Mouse (Mus musculus) midbrain, embryonic 11.5 days (tissue): Measurements from ENCODE around the gene Ssbp3. TPM values are rescaled to one million over a fixed set of nuclear protein-coding genes. Genes with fewer than 3 reads are reported as not detected.

Source experiments
- ATAC-seq: fragments of 200-750 bp; cut with Nextera tagmentation; 2 replicates; pipeline ENCODE4 v1.8.0; 2017; ENCODE audit warnings: moderate TSS enrichment, moderate library complexity; ENCODE audit not compliant: low FRiP score
- DNase-seq: peaks from one replicate; pipeline ENCODE4 v3.0.0; 2015; ENCODE audit warnings: low spot score; ENCODE audit errors: missing footprints
- H3K27ac ChIP-seq: fragments of 300-500 bp; sonication (generic); 2 replicates; pipeline ENCODE4 v1.5.1; 2014; ENCODE audit warnings: low read depth, low read length
- H3K27me3 ChIP-seq: fragments of 300-500 bp; sonication (generic); 2 replicates; pipeline ENCODE4 v1.6.1; 2014; ENCODE audit warnings: mild to moderate bottlenecking, low read length, moderate library complexity, mixed read lengths; ENCODE audit not compliant: control insufficient read depth, insufficient read depth
- H3K36me3 ChIP-seq: fragments of 300-500 bp; sonication (generic); 2 replicates; pipeline ENCODE4 v1.6.1; 2014; ENCODE audit warnings: mild to moderate bottlenecking, low read length, moderate library complexity, mixed read lengths; ENCODE audit not compliant: control insufficient read depth, insufficient read depth
- H3K4me1 ChIP-seq: fragments of 300-500 bp; sonication (generic); 2 replicates; pipeline ENCODE4 v1.6.1; 2014; ENCODE audit warnings: low read length; ENCODE audit not compliant: control insufficient read depth, insufficient read depth
- H3K4me2 ChIP-seq: fragments of 300-500 bp; sonication (generic); 2 replicates; pipeline ENCODE4 v1.6.1; 2014; ENCODE audit warnings: mild to moderate bottlenecking, moderate library complexity
- H3K4me3 ChIP-seq: fragments of 300-500 bp; sonication (generic); 2 replicates; pipeline ENCODE4 v1.5.1; 2014; ENCODE audit warnings: low read depth, low read length
- H3K9ac ChIP-seq: fragments of 300-500 bp; sonication (generic); 2 replicates; pipeline ENCODE4 v1.6.1; 2014; ENCODE audit warnings: low read length
- H3K9me3 ChIP-seq: fragments of 300-500 bp; sonication (generic); 2 replicates; pipeline ENCODE4 v1.6.1; 2016; ENCODE audit warnings: low read length; ENCODE audit not compliant: control insufficient read depth
- WGBS: fragments of 180-500 bp; shearing (Covaris S2); extraction: QIAGEN DNeasy Blood & Tissue Kit; methylation state at CpG from one replicate; pipeline ENCODE4 v1.1.7; 2014; 5-methylcytosine and 5-hydroxymethylcytosine counted together
- polyA plus RNA-seq: library from polyadenylated mRNA; unstranded; fragments of >200 nt; fragmentation: Nextera tagmentation; extraction: Ambion mirVana; gene quantifications from 2 replicates; pipeline ENCODE4 v1.2.1, GENCODE M21; 2014

The Ssbp3 gene
- polyA plus RNA-seq, 1 experiment from 2014 or later, result 124 TPM

- Histone ChIP-seq H3K9ac (peak overlapping the region; percentile 85), H3K4me1 (peaks cover 72% of the 10 kb centered on the region), H3K36me3 (peaks cover 2% of the 10 kb centered on the region), H3K9me3 (no peaks in the 10 kb centered on the region), H3K4me2 (peak overlapping the region; percentile 20), H3K4me3 (no peak overlapping the region), H3K27ac (peak overlapping the region; percentile 99), H3K27me3 (no peaks in the 10 kb centered on the region)
- WGBS, result 8% methylated on average over 2 of the region's 2 CpGs
- DNase-seq, result peak; percentile 87
- 0 out of 2 replicates have a peak, but pooled peaks have one; percentile 7 for ATAC-seq
Observed at GRCm38 (mm10) chr4:106935583-106935935, 25.1 kb downstream of the Ssbp3 start.

GRCm38 (mm10) chr4:106936041-106936440 lies 25.5 kb downstream of the Ssbp3 start:
- DNase-seq (peak; percentile 92), ATAC-seq (no peak)
- 55% methylated on average over 3 of the region's 3 CpGs for WGBS
- Histone ChIP-seq H3K36me3 (peaks cover 2% of the 10 kb centered on the region; the same call in 1 of the 2 replicates), H3K27me3 (no peaks in the 10 kb centered on the region), H3K4me2 (peak overlapping the region; percentile 20; the same call in 1 of the 2 replicates), H3K4me1 (peaks cover 75% of the 10 kb centered on the region), H3K9ac (peak overlapping the region; percentile 85), H3K9me3 (no peaks in the 10 kb centered on the region), H3K27ac (peak overlapping the region; percentile 99), H3K4me3 (no peak overlapping the region)

- H3K27me3 ChIP-seq, result no peaks in the 10 kb centered on the region
- H3K9ac ChIP-seq, result peak overlapping the region; percentile 85
- DNase-seq (peak; percentile 98), ATAC-seq (peak; percentile 76)
- 3% methylated on average over 8 of the region's 8 CpGs for WGBS
- peak overlapping the region; percentile 99 for H3K27ac ChIP-seq
- no peaks in the 10 kb centered on the region for H3K9me3 ChIP-seq
- H3K4me1 ChIP-seq, result peaks cover 82% of the 10 kb centered on the region
- H3K36me3 ChIP-seq, result peaks cover 2% of the 10 kb centered on the region
- peak overlapping the region; percentile 30 for H3K4me2 ChIP-seq
- no peak overlapping the region for H3K4me3 ChIP-seq
Observed at GRCm38 (mm10) chr4:106936741-106937140, 26.2 kb downstream of the Ssbp3 start.

- Histone ChIP-seq H3K27ac (peak overlapping the region; percentile 76), H3K4me2 (peak overlapping the region; percentile 33), H3K9ac (peak overlapping the region; percentile 46; the same call in 1 of the 2 replicates), H3K4me3 (no peak overlapping the region; the same call in 1 of the 2 replicates), H3K36me3 (peaks cover 2% of the 10 kb centered on the region), H3K9me3 (no peaks in the 10 kb centered on the region), H3K4me1 (peaks cover 88% of the 10 kb centered on the region), H3K27me3 (no peaks in the 10 kb centered on the region)
- DNase-seq, result peak; percentile 87
- whole genome bisulfite sequencing, result 58% methylated on average over 8 of the region's 8 CpGs
- ATAC-seq, result no peak
Observed at GRCm38 (mm10) chr4:106938506-106939222, 28.2 kb downstream of the Ssbp3 start.

GRCm38 (mm10) chr4:106939223-106939918 lies 28.9 kb downstream of the Ssbp3 start:
- H3K4me3 ChIP-seq, result no peak overlapping the region; the same call in 1 of the 2 replicates

GRCm38 (mm10) chr4:106939919-106940227 lies 29.4 kb downstream of the Ssbp3 start:
- ATAC-seq (no peak), DNase-seq (peak; percentile 91)
- Histone ChIP-seq H3K27ac (peak overlapping the region; percentile 55), H3K4me3 (no peak overlapping the region), H3K36me3 (peaks cover 2% of the 10 kb centered on the region), H3K4me2 (no peak overlapping the region), H3K9me3 (no peaks in the 10 kb centered on the region), H3K27me3 (no peaks in the 10 kb centered on the region), H3K4me1 (peaks cover 83% of the 10 kb centered on the region), H3K9ac (0 out of 2 replicates have a peak overlapping the region, but pooled peaks have one; percentile 29)
- 58% methylated on average over 4 of the region's 4 CpGs for WGBS

More at GRCm38 (mm10) chr4:106939223-106939918, 28.9 kb downstream of the Ssbp3 start:
- Histone ChIP-seq H3K4me1 (peaks cover 88% of the 10 kb centered on the region), H3K27ac (peak overlapping the region; percentile 76), H3K4me2 (peak overlapping the region; percentile 33), H3K9ac (peak overlapping the region; percentile 46; the same call in 1 of the 2 replicates), H3K36me3 (peaks cover 2% of the 10 kb centered on the region), H3K9me3 (no peaks in the 10 kb centered on the region), H3K27me3 (no peaks in the 10 kb centered on the region)
- 9% methylated on average over 6 of the region's 6 CpGs for WGBS
- DNase-seq (peak; percentile 95), ATAC-seq (peak; percentile 85)

- Histone ChIP-seq H3K9ac (peak overlapping the region; percentile 4; the same call in 1 of the 2 replicates), H3K4me3 (no peak overlapping the region), H3K4me2 (no peak overlapping the region), H3K27ac (no peak overlapping the region), H3K27me3 (no peaks in the 10 kb centered on the region), H3K4me1 (peaks cover 72% of the 10 kb centered on the region), H3K36me3 (no peaks in the 10 kb centered on the region; the same call in 1 of the 2 replicates), H3K9me3 (no peaks in the 10 kb centered on the region)
- ATAC-seq, result no peak
- DNase-seq, result no peak
- 60% methylated on average over 6 of the region's 6 CpGs for WGBS
Observed at GRCm38 (mm10) chr4:106940945-106941344, 30.4 kb downstream of the Ssbp3 start.

GRCm38 (mm10) chr4:106941475-106941874 lies 31.0 kb downstream of the Ssbp3 start:
- no peak overlapping the region for H3K4me2 ChIP-seq
- DNase-seq, result no peak
- no peaks in the 10 kb centered on the region for H3K9me3 ChIP-seq
- no peak overlapping the region for H3K4me3 ChIP-seq
- no peaks in the 10 kb centered on the region; the same call in 1 of the 2 replicates for H3K36me3 ChIP-seq
- H3K4me1 ChIP-seq, result peaks cover 68% of the 10 kb centered on the region
- H3K27ac ChIP-seq, result no peak overlapping the region
- H3K27me3 ChIP-seq, result no peaks in the 10 kb centered on the region
- no peak overlapping the region; the same call in 1 of the 2 replicates for H3K9ac ChIP-seq
- no peak for ATAC-seq

- no peaks in the 10 kb centered on the region; the same call in 1 of the 2 replicates for H3K36me3 ChIP-seq
- peaks cover 64% of the 10 kb centered on the region for H3K4me1 ChIP-seq
- no peak for DNase-seq
- no peak overlapping the region for H3K4me3 ChIP-seq
- no peak for ATAC-seq
- H3K4me2 ChIP-seq, result no peak overlapping the region
- no peaks in the 10 kb centered on the region for H3K27me3 ChIP-seq
- H3K9me3 ChIP-seq, result no peaks in the 10 kb centered on the region
- no peak overlapping the region for H3K9ac ChIP-seq
- H3K27ac ChIP-seq, result no peak overlapping the region
- 93% methylated on average over 4 of the region's 4 CpGs for WGBS
Observed at GRCm38 (mm10) chr4:106942491-106942890, 32.0 kb downstream of the Ssbp3 start.
